Mouse (Mus musculus) lung, adult 2 months (tissue): Measurements from ENCODE around the gene Olfr523.

ENCODE experiments used
- CTCF ChIP-seq: fragments of 200-500 bp; IDR thresholded peaks from 2 replicates; pipeline ENCODE4 v1.5.1; 2011; ENCODE audit warnings: mild to moderate bottlenecking, low read length, control low read depth; ENCODE audit not compliant: insufficient read depth
- POLR2A ChIP-seq: fragments of 200-500 bp; IDR thresholded peaks from 2 replicates; pipeline ENCODE4 v1.6.1; 2011; ENCODE audit warnings: low read depth, mild to moderate bottlenecking, control low read depth, low read length, borderline replicate concordance; ENCODE audit errors: extremely low read depth

GRCm38 (mm10) chr7:140135106-140135770 lies 37.8 kb upstream of the Olfr523 start:
- TF ChIP-seq CTCF: no peak
- TF ChIP-seq POLR2A: no peak
